Mouse (Mus musculus): ENCODE data around the gene Frrs1l.

The Frrs1l gene

GRCm38 (mm10) chr4:56989431-56990214, 568 bp downstream of the Frrs1l start:
- DNase-seq (ENCODE audit: low spot score in 2 of 2) = peak in 1 of 2 experiments; percentile 20

DNA sequence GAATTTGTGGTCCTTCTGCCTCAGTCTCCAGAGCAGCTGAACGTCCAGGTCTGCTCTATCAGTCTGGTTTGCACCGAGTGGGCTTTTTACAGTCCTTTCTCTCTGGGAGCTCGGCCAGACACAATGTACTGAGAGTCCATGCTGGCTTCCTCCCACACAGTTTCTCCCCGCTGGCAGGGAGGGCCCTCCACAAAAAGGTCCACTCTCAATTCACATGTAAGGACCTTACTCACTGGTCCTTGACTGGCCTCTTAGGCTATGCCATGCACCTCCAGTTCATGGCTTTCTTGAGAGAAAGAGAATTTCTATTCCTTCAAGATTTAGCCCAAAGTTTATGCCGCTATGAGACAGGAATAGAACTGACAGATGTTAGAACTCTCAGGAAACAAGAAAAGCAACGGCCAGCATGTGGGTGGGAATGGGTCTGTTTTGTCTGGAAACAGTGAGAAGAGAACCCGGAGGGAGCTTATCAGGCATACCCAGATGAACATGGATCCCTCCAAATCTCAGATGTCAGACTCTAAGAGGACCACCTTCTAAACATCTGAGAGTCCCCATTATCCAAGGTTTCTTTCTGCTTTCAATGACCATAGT, 24.5 kb downstream of the Frrs1l start:
- DNase-seq (ENCODE audit: low spot score in 2 of 2) = peak; percentile 31 to 36

DNA sequence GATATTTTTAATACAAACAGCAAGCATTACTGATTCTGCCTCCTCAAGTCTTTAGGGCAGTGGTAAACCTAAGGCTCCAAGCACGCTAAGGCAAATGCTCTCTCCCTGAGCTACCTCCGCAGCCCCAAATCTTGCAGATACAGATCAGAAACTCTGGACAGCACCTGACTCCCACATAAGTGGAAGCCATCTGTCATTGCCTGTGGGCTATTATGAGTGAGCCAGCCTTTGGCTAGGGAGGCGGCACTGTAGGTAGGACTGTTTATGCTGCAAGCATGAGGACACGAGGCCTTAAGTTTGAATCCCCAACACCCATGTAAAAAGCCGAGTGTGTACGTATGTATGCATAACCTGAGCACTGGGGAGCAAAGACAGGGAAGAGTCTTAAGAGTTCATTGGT, 26.5 kb downstream of the Frrs1l start:
- no peak for DNase-seq (ENCODE audit: low spot score in 2 of 2)

- DNase-seq (ENCODE audit: low spot score in 2 of 2) = no peak
These were observed 28.8 kb downstream of the Frrs1l start for GRCm38 (mm10) chr4:56961320-56961925.

GRCm38 (mm10) chr4:56957518-56957917, 32.7 kb downstream of the Frrs1l start:
- no peak for DNase-seq (ENCODE audit: low spot score in 2 of 2)

DNA sequence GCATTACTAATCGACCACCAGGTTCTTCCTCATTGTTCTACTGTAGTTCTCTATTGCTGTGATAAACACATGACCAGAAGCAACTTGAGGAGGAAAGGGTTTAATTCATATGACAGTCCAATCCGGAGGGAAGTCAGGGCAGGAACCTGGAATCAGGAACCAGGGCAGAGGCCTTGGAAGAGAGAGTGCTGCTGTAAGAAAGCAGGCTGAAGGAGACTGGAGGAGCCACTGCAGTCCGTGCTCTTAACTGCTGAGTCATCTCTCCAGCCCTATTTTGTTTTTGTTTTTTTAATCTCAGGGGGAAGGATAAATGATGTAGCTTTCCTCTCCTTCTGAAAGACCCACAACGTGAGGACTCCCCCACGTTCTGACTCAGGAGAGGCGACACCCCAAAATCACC, 37.0 kb downstream of the Frrs1l start:
- no peak for DNase-seq (ENCODE audit: low spot score in 2 of 2)

DNA sequence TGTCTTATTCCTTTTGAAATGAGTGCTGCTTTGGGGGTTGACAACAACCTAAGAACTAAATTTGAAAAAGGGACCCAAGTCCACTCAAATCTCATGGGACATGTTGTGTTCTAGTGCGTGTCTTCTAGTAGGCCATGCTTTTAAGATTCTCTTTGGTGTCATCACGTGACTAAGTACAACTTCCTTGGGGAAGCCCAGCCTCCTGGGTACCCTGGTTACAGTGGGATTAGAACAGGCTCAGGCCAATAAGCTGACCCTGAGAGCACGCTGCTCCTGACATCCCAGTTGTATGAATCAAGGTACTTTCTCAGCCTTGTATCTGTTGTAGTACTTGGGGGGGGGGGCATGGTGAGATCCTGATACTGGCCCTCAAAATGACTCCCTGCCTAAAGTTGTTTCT, 38.5 kb downstream of the Frrs1l start:
- DNase-seq (ENCODE audit: low spot score in 2 of 2) = no peak

DNA sequence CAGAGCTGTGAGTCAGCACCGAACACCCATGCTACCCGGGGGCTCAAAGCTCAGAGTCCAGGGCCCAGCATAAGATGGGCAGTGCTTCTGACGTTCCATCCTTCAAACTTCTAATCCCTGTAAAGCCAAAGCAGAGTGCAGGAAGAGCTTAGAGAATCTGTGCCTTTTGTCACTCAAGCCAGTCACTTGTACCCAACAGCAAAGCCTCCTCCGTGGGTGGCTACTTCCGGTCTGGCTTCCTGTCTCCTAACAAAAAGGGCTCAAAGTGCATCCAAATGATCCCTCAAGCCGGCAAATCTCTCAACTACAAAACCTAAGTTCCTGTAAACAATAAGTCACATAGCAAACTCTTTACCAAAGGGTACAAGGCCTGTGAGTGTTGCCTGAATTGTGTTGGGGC, 40.7 kb downstream of the Frrs1l start:
- no peak for DNase-seq (ENCODE audit: low spot score in 2 of 2)

- DNase-seq (ENCODE audit: low spot score in 2 of 2) = peak; percentile 83 to 89
These were observed 43.2 kb downstream of the Frrs1l start, which contains the start of gene Tmem245 for GRCm38 (mm10) chr4:56946641-56947640. Gene Tmem245, minus strand, starts transcription at chr4:56947437.

- no peak for DNase-seq (ENCODE audit: low spot score in 2 of 2)
These were observed 44.0 kb downstream of the Frrs1l start for GRCm38 (mm10) chr4:56946180-56946579.

GRCm38 (mm10) chr4:56944286-56944685, 45.9 kb downstream of the Frrs1l start:
- no peak for DNase-seq (ENCODE audit: low spot score in 2 of 2)

GRCm38 (mm10) chr4:56943258-56943657, 46.9 kb downstream of the Frrs1l start:
- no peak for DNase-seq (ENCODE audit: low spot score in 2 of 2)

GRCm38 (mm10) chr4:56942567-56942966, 47.6 kb downstream of the Frrs1l start:
- DNase-seq (ENCODE audit: low spot score in 2 of 2) = no peak

DNA sequence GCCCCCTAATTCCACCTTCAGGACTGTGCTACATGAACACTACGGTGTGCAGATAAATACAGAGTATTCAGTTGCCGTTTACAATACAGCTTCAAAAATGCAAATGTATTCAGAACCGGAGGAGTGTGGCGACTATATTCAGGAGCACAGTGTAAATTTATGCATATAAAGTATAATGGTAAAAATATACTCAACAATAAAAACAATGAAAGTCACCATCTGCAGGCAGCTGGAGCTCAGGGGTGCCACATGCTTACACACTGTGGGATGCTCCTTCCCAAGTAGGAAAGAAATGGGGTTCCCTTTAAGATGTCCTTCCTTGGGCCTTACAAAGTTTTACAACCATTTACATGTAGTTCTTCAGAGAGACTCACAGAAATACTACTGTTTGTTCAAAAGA, 48.7 kb downstream of the Frrs1l start:
- DNase-seq (ENCODE audit: low spot score in 2 of 2) = no peak

DNA sequence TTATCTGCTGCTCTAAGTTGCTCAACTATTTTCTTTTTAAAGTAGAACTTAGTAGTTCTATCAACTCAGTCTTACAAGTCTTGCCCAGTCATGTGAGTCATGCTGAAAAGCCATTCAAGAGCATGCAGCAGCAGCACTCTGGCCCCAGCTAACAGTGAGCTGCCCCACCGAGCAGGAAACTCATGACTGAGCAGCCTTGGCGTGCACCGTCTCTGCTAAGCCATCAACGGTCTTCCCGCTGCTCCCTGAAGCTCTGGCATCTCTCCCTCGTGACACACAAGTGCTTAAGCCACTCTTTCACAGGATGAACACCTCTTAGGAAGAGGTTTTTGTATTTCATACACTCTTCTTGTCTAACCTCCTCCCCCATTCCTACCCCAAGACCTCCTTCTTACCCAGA, 53.1 kb downstream of the Frrs1l start:
- DNase-seq (ENCODE audit: low spot score in 2 of 2) = no peak

DNA sequence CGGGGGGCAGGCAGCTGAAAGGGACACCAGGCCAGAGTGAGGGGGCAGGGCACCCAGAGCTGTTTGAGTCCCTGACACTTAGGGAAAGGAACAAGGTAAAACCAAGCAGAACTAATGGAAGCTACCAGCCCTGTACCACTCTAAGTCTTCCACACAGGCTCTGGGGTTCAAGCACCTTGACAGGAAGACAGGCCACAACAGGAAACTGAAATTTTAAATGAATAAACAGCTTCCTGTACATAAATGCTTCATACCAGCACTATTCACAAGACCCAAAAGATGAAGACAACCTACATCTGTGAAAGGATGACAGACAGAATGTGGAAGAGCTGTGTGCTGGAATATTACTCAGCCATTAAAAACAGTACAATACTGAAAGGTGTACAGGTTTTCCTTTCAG, 54.9 kb downstream of the Frrs1l start:
- no peak for DNase-seq (ENCODE audit: low spot score in 2 of 2)

DNA sequence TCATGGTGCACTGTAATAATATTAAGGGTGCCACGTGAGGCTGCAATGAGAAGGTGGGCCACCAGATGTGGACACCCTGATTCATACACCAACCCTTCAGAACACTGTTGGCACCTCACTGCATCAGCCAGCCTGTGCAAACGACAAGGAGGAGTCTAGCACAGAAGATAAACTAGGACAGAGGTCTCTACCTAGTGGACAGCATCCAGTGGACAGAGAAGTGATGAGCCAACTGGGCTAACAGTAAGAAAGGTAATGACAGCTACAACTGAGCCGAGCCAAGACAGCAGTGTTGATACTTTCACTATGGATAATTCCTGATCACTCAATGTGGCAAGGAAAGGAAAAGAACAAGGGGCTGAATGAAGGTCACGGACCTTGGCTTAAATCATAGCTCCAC, 57.0 kb downstream of the Frrs1l start:
- no peak for DNase-seq (ENCODE audit: low spot score in 2 of 2)

DNA sequence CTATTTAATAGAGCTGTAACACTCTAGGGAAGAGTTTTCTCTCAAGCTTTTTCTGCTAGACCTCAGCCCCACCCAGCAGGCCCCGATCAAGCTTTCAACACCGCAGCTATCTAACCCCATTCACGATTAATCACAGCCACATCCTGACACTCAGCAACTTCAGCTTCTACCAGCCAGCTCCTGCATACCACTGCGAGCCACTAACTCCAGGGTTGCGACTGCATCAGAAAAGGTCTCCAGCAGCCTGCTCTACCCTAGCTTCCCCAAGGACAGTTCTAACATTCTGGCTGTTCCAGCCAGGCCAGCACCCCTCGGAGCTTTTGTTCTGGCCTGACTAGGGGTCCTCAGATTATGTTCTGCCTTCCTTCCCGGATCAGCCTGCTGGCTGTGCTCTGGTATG, 58.1 kb downstream of the Frrs1l start:
- DNase-seq (ENCODE audit: low spot score in 2 of 2) = no peak

DNA sequence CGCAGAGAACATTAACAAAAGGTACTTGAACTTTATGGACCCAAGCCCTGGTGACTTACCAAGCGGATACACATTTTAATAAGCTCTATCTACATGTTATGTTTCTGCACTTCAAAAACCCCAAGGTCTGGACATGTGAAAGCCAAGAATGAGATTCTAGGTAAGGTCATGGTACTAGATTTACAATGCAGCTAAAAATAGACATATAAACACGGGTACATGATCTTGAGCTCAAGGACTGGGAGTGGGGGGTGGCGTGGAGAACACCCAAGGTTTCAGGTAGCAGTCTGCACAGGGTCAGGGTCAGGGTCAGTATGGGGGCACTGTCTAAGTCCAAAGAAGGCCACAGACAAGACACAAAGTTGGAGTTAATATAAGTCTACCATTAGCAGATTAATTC, 59.9 kb downstream of the Frrs1l start:
- DNase-seq (ENCODE audit: low spot score in 2 of 2) = no peak

GRCm38 (mm10) chr4:56926971-56927370, 63.2 kb downstream of the Frrs1l start:
- DNase-seq (ENCODE audit: low spot score in 2 of 2) = no peak

GRCm38 (mm10) chr4:56922229-56922628, 68.0 kb downstream of the Frrs1l start:
- DNase-seq (ENCODE audit: low spot score in 2 of 2) = no peak
